Mouse (Mus musculus): ENCODE results near the gene Fam186b. TPM values are rescaled to one million over a fixed set of nuclear protein-coding genes. Genes with fewer than 3 reads are reported as not detected.
A peak's percentile ranks its signal among the peaks of the same experiment; 100 is the strongest.
"Not testable (repeated sequence)": the region's sequence is repeated elsewhere in the genome, so short reads cannot be mapped to it uniquely, and the experiment has no call there.

The Fam186b gene
- total RNA-seq, 2 experiments from 2014 or later: 1.5 to 1.7 TPM

GRCm38 (mm10) chr15:99264363-99264762 is 31.3 kb downstream of the Fam186b start:
- DNase-seq (ENCODE audit: low spot score in 2 of 2): no peak

GRCm38 (mm10) chr15:99262702-99263101 is 33.0 kb downstream of the Fam186b start:
- no peak for DNase-seq (ENCODE audit: low spot score in 2 of 2)

- DNase-seq (ENCODE audit: low spot score in 2 of 2): peak; percentile 27 to 74
Measured at GRCm38 (mm10) chr15:99259730-99260252, 35.9 kb downstream of the Fam186b start.

- no peak for DNase-seq (ENCODE audit: low spot score in 2 of 2)
Measured at GRCm38 (mm10) chr15:99259167-99259729, 36.4 kb downstream of the Fam186b start.

GRCm38 (mm10) chr15:99255241-99255749 is 40.4 kb downstream of the Fam186b start:
- no peak for DNase-seq (ENCODE audit: low spot score in 2 of 2)

- DNase-seq (ENCODE audit: low spot score in 2 of 2): no peak
Measured at GRCm38 (mm10) chr15:99254477-99255005, 41.1 kb downstream of the Fam186b start.

- DNase-seq (ENCODE audit: low spot score in 2 of 2): no peak
Measured at GRCm38 (mm10) chr15:99253772-99254171, 41.9 kb downstream of the Fam186b start.

- DNase-seq (ENCODE audit: low spot score in 2 of 2): not testable (repeated sequence)
Measured at GRCm38 (mm10) chr15:99253175-99253479, 42.6 kb downstream of the Fam186b start.

GRCm38 (mm10) chr15:99252381-99253174 is 43.1 kb downstream of the Fam186b start:
- DNase-seq (ENCODE audit: low spot score in 2 of 2): no peak

GRCm38 (mm10) chr15:99251626-99252380 is 43.9 kb downstream of the Fam186b start, which contains the start of gene Mcrs1:
Mcrs1 (minus strand) TSS chr15:99251961.
- peak; percentile 98 to 99 for DNase-seq (ENCODE audit: low spot score in 2 of 2)

- DNase-seq (ENCODE audit: low spot score in 2 of 2): not testable (repeated sequence)
Measured at GRCm38 (mm10) chr15:99251111-99251510, 44.6 kb downstream of the Fam186b start.

- DNase-seq (ENCODE audit: low spot score in 2 of 2): no peak
Measured at GRCm38 (mm10) chr15:99249938-99250337, 45.8 kb downstream of the Fam186b start.

- DNase-seq (ENCODE audit: low spot score in 2 of 2): peak; percentile 54 to 67
Measured at GRCm38 (mm10) chr15:99248972-99249371, 46.7 kb downstream of the Fam186b start.

GRCm38 (mm10) chr15:99246736-99247135 is 49.0 kb downstream of the Fam186b start:
- not testable (repeated sequence) for DNase-seq (ENCODE audit: low spot score in 2 of 2)

- DNase-seq (ENCODE audit: low spot score in 2 of 2): no peak
Measured at GRCm38 (mm10) chr15:99242045-99242444, 53.6 kb downstream of the Fam186b start.

GRCm38 (mm10) chr15:99241249-99241648 is 54.4 kb downstream of the Fam186b start:
- DNase-seq (ENCODE audit: low spot score in 2 of 2): no peak

- no peak for DNase-seq (ENCODE audit: low spot score in 2 of 2)
Measured at GRCm38 (mm10) chr15:99240129-99240528, 55.6 kb downstream of the Fam186b start.

- no peak for DNase-seq (ENCODE audit: low spot score in 2 of 2)
Measured at GRCm38 (mm10) chr15:99238006-99238405, 57.7 kb downstream of the Fam186b start.

- no peak for DNase-seq (ENCODE audit: low spot score in 2 of 2)
Measured at GRCm38 (mm10) chr15:99234326-99235010, 61.2 kb downstream of the Fam186b start.

GRCm38 (mm10) chr15:99233719-99234118 is 62.0 kb downstream of the Fam186b start:
- no peak for DNase-seq (ENCODE audit: low spot score in 2 of 2)

GRCm38 (mm10) chr15:99231998-99232397 is 63.7 kb downstream of the Fam186b start:
- peak in 1 of 2 experiments; percentile 36 for DNase-seq (ENCODE audit: low spot score in 2 of 2)
